Mouse (Mus musculus) A20 (cell line): ENCODE data around the gene Prkcb.

Experiments used
- DNase-seq: peaks from one replicate; pipeline ENCODE4 v3.0.0-alpha.2; 2011; ENCODE audit warnings: low read depth, low spot score

Prkcb gene

DNA sequence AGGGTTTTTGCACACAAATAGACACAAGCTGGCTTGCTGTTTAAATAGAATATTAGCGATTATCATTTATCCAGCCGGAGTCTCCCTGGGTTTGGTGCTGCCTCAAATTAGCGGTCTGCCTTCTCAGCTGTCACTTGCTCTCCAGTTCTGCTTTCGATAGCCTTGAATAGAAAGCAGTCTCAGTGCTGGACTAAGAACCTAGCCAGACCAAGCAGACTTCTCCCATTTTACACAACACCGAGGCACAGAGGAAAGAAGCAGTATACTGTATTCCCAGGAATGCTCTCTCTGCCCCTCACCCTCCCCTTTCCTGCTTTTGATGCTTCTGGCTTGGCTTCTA lies 107.4 kb downstream of the Prkcb start:
- peak; percentile 61 for DNase-seq

- peak; percentile 44 for DNase-seq
These were observed 109.1 kb downstream of the Prkcb start for GRCm38 (mm10) chr7:122397699-122398098.

DNA sequence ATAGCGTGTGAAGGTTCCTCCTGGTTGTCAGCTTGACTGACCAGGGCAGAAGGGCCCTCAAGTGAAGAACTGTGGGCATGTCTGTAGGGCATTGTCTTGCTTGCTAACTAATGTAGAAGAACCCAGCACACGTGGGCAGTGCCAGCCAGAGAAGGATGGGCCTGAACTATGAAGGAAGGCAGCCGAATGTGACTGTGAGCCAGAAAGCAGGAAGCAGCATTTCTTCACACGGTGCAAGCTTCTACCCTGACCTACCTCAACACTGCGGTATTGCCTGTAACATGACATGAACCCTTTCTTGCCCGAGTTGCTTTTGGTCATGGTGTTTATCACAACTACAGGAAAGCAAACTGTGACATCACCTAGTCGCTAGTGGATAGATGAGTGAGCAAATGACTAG lies 113.5 kb downstream of the Prkcb start:
- DNase-seq: no peak

DNA sequence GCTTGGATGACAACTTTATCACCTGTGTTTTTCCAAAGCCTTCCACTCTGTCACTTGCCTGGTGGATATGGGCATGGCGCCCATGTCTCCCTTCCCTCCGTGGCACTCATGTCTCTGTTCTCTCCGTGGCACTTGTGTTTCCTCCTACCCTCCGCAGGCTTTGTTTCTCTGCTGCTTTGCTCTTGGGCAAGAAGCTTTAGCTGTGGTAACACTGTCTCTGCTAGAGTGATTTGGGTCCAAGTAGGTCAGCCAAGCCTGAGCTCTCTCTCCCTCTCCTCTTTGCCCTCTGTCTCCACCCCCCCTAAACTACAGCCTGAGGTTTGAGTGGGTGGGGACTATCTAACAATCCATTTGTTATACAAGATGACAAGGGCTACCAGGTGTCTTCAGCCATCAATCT lies 114.8 kb downstream of the Prkcb start:
- no peak for DNase-seq

GRCm38 (mm10) chr7:122404571-122405393 lies 116.2 kb downstream of the Prkcb start:
- DNase-seq: no peak

- no peak for DNase-seq
These were observed 118.1 kb downstream of the Prkcb start for GRCm38 (mm10) chr7:122406625-122407024.

GRCm38 (mm10) chr7:122409945-122410344 lies 121.4 kb downstream of the Prkcb start:
- no peak for DNase-seq

- no peak for DNase-seq
These were observed 122.3 kb downstream of the Prkcb start for GRCm38 (mm10) chr7:122410873-122411272.

- DNase-seq: no peak
These were observed 124.7 kb downstream of the Prkcb start for GRCm38 (mm10) chr7:122413231-122413630.

DNA sequence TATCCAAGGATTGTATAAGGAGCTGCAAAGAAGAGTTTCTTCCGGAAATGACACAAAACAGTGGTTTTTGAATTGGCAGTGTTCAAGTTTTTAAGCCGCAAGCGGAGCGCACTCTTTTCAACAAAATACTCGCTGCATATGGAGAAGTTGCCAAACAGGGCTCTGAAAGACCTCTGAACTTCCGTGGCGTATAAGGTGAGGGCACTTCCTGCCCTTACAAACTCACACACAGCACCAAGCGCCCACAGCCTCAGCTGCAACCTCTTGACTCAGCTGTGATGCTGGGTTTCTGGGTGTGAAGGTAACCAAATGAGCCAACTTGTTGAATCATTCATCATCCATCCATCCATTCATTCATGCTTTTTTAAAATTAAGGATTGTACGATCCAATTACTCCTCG lies 125.6 kb downstream of the Prkcb start:
- no peak for DNase-seq

- no peak for DNase-seq
These were observed 126.1 kb downstream of the Prkcb start for GRCm38 (mm10) chr7:122414608-122415007.

GRCm38 (mm10) chr7:122415387-122415786 lies 126.8 kb downstream of the Prkcb start:
- DNase-seq: no peak

GRCm38 (mm10) chr7:122415904-122416303 lies 127.4 kb downstream of the Prkcb start:
- DNase-seq: no peak

GRCm38 (mm10) chr7:122418551-122418950 lies 130.0 kb downstream of the Prkcb start:
- no peak for DNase-seq

DNA sequence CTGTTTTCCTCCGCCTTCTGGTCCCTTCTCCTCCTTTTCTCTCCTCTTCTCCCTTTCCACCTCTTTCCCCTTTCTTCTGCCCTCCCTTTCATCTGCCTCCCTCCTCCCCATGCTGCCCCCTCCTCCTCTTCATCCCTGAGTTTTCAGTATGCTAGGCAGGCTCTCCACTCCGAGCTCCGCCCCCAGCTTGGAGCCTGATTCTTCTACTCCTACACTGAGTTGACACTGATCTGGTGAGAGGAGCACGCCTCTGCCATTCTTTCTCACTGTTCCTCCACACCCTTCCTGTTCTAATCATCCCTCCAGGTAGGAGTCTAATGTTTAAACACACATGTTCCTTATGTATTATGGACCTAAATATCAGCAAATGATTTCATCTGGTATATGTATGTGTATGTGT lies 135.3 kb downstream of the Prkcb start:
- DNase-seq: no peak

- DNase-seq: no peak
These were observed 140.6 kb downstream of the Prkcb start for GRCm38 (mm10) chr7:122429134-122429533.

GRCm38 (mm10) chr7:122432401-122432800 lies 143.8 kb downstream of the Prkcb start:
- DNase-seq: no peak

DNA sequence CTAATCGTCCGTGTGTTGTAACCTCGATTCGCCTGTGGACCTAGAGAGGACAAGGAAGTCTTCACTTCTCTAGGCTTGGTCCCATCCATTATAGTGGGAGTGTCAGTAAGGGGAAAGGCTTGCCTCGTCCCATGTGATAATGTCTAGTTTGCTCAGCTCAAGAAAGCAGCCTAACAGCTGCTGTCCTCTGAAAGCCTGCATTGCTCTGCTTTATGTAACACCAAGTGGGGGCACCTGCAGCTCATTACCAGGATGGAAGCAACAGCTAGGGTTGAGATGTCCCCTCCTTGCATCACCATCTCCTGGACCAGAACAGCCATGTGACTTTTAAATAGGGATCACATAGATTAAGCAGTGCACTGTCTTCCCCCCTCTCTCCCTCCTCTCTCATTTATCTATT lies 144.8 kb downstream of the Prkcb start:
- no peak for DNase-seq

DNA sequence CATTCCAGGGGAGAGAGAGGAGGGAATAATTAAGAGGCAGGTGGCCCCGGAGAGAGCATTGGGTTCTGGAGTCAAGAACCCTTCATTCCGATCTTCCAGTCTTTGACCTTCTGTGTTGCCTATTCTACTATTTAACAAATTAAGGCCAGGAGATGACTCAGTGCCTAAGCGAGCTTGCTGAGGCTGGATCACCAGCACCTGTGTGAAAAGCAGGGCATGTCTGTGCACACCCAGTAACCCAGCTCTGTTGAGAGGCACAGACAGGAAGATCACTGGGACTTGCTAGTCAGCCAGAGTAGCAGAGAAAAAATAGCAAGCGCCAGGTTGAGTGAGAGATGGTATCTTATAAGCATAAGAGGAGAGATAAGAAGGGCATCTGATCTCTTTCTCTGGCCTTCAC lies 146.4 kb downstream of the Prkcb start:
- no peak for DNase-seq

DNA sequence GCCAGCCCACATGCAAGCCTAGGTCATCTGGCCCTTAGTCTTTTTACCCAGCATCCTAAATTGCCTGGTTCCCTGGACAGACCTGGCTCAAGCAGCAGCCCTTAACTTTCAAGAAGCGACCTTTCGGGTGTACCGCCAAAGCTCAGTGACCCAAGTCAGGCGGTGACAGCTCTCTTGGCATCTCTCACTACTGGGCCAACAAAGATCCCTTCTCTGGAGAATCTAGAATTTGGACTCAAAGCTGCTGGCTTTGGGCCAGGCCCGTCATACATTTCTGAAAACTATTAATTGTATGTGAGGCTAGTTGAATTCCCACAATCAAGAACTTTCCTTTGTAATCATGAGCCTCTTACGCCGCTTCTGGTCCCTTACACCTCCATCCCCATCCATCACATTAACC lies 147.0 kb downstream of the Prkcb start:
- no peak for DNase-seq

GRCm38 (mm10) chr7:122437390-122437789 lies 148.8 kb downstream of the Prkcb start:
- no peak for DNase-seq

DNA sequence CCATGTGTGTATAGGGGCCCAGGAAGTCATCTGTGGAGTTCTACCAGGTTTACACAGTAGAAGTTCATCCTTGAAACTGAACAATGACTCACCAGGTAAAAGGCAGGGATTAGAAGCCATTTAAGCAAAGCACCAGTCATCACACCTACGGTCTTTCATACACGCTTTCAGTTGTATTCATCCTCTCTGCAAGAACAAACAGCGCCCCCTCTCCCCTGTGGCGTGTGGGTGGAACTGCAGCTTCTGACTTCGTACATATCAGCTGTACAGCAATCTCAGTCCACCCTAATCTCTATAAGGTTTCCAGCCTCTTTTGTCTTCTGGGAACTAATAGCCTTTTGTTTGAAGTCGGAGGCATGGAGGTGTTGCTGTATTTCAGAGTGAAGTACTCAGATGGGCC lies 156.5 kb downstream of the Prkcb start:
- peak; percentile 62 for DNase-seq

- no peak for DNase-seq
These were observed 164.1 kb downstream of the Prkcb start for GRCm38 (mm10) chr7:122452671-122453070.
